ENCODE assay signal across 27 mouse cellular contexts in genomic region chr13:69631111-69631510, GRCm38 (mm10). TPM values are rescaled to one million over a fixed set of nuclear protein-coding genes. Genes with fewer than 3 reads are reported as not detected.
DNase-seq lines count a peak whose midpoint lies in the region; ATAC-seq and TF ChIP-seq lines count a peak whose summit lies in the region.
"Had no signal": no experiment of that assay in that cellular context is flagged by ENCODE, and none has a peak within 500 bp of the region (broad histone marks: within the 10 kb centered on the region; RNA-seq: fewer than 3 reads in every experiment).

No protein-coding gene starts in this region.

- no peaks in the 10 kb centered on the region for H3K4me1 ChIP-seq in heart, embryonic 10.5 days
- peaks cover 12% of the 10 kb centered on the region; the same call in 1 of the 2 replicates for H3K4me1 ChIP-seq in kidney, adult 2 months (ENCODE audit: control insufficient read depth, insufficient read depth, low read length)
- H3K4me1 ChIP-seq in kidney, embryonic 15.5 days, result no peaks in the 10 kb centered on the region
- peaks cover 20% of the 10 kb centered on the region for H3K4me1 ChIP-seq in liver, adult 2 months (ENCODE audit: control insufficient read depth, insufficient read depth, low read length)
- H3K4me1 ChIP-seq: embryonic facial prominence, embryonic 13.5 days; embryonic facial prominence, embryonic 15.5 days; forebrain, embryonic 10.5 days; forebrain, embryonic 12.5 days had no signal

- no peaks in the 10 kb centered on the region for H3K9me3 ChIP-seq in heart, embryonic 10.5 days
- no peaks in the 10 kb centered on the region for H3K9me3 ChIP-seq in kidney, embryonic 15.5 days (replicated peaks)
- H3K9me3 ChIP-seq: embryonic facial prominence, embryonic 13.5 days; embryonic facial prominence, embryonic 15.5 days; forebrain, embryonic 10.5 days; forebrain, embryonic 12.5 days; G1E had no signal

- TF ChIP-seq CTCF in kidney, adult 2 months (conservative IDR thresholded peaks at IDR 0.05; ENCODE audit: insufficient read depth, insufficient read length, low read depth, low read length), result no peak
- no peak for TF ChIP-seq CTCF in liver, adult 2 months (IDR thresholded peaks at IDR 0.05; ENCODE audit: low read depth, low read length)

- no peak overlapping the region for H3K27ac ChIP-seq in heart, embryonic 10.5 days
- H3K27ac ChIP-seq in kidney, adult 2 months (ENCODE audit: insufficient read depth, low read depth, low read length), result peak overlapping the region; percentile 4; the same call in 1 of the 2 replicates
- no peak overlapping the region for H3K27ac ChIP-seq in kidney, embryonic 15.5 days
- peak overlapping the region; percentile 88 for H3K27ac ChIP-seq in liver, adult 2 months (replicated peaks; ENCODE audit: insufficient read depth, low read depth, low read length)
- H3K27ac ChIP-seq: embryonic facial prominence, embryonic 13.5 days; embryonic facial prominence, embryonic 15.5 days; forebrain, embryonic 10.5 days; forebrain, embryonic 12.5 days had no signal

- H3K36me3 ChIP-seq in heart, embryonic 10.5 days, result peaks cover 100% of the 10 kb centered on the region
- peaks cover 3% of the 10 kb centered on the region for H3K36me3 ChIP-seq in kidney, adult 2 months (ENCODE audit: control insufficient read depth, insufficient read depth, low read length)
- H3K36me3 ChIP-seq in kidney, embryonic 15.5 days, result peaks cover 98% of the 10 kb centered on the region
- H3K36me3 ChIP-seq in liver, adult 2 months (ENCODE audit: control insufficient read depth, insufficient read depth, low read length), result peaks cover 72% of the 10 kb centered on the region

- no peak overlapping the region for H3K4me3 ChIP-seq in heart, embryonic 10.5 days
- H3K4me3 ChIP-seq in kidney, adult 2 months (ENCODE audit: insufficient read depth, low read depth, low read length), result no peak overlapping the region
- no peak overlapping the region for H3K4me3 ChIP-seq in kidney, embryonic 15.5 days (replicated peaks)
- H3K4me3 ChIP-seq in liver, adult 2 months (ENCODE audit: insufficient read depth, low read depth, low read length), result no peak overlapping the region
- H3K4me3 ChIP-seq: embryonic facial prominence, embryonic 13.5 days; embryonic facial prominence, embryonic 15.5 days; erythroblast, embryonic 14.5 days; forebrain, embryonic 10.5 days; forebrain, embryonic 12.5 days had no signal

- no peaks in the 10 kb centered on the region for H3K27me3 ChIP-seq in heart, embryonic 10.5 days (ENCODE audit: insufficient read depth, poor library complexity, severe bottlenecking)
- H3K27me3 ChIP-seq in kidney, adult 2 months (replicated peaks; ENCODE audit: control insufficient read depth, insufficient read depth, low read length), result no peaks in the 10 kb centered on the region
- no peaks in the 10 kb centered on the region for H3K27me3 ChIP-seq in kidney, embryonic 15.5 days
- H3K27me3 ChIP-seq in liver, adult 2 months (ENCODE audit: control insufficient read depth, insufficient read depth, low read length), result no peaks in the 10 kb centered on the region
- H3K27me3 ChIP-seq: CH12.LX; embryonic facial prominence, embryonic 13.5 days; embryonic facial prominence, embryonic 15.5 days; forebrain, embryonic 12.5 days had no signal

- TF ChIP-seq POLR2A in kidney, adult 2 months (IDR thresholded peaks at IDR 0.05; ENCODE audit: low read depth, low read length), result no peak
- no peak for TF ChIP-seq POLR2A in liver, adult 2 months (IDR thresholded peaks at IDR 0.05; ENCODE audit: extremely low read depth, insufficient read depth, low read length)

- H3K79me2 ChIP-seq in liver, adult 2 months (ENCODE audit: control insufficient read depth, insufficient read depth, low read length), result no peaks in the 10 kb centered on the region

- H3K4me2 ChIP-seq in kidney, embryonic 15.5 days, result no peak overlapping the region
- H3K4me2 ChIP-seq: embryonic facial prominence, embryonic 13.5 days; embryonic facial prominence, embryonic 15.5 days; forebrain, embryonic 12.5 days had no signal

- peak; percentile 42 for DNase-seq in heart, embryonic 10.5 days (ENCODE audit: low spot score)
- no peak for DNase-seq in heart, postnatal 25 days (ENCODE audit: low spot score)
- DNase-seq in kidney, adult 2 months, result peak; percentile 66
- DNase-seq in liver, adult 2 months (ENCODE audit: extremely low read depth, low read depth, low spot score), result peak; percentile 92
- DNase-seq in liver, result no peak
- DNase-seq: adrenal gland, adult 2 months; adrenal gland, postnatal 10 days; adrenal gland, postnatal 25 days; B cell, adult 2 months; cerebellum, adult 11 months; cerebellum, adult 18-20 months; cerebellum, adult 8-10 months; cerebellum, adult 9-11 months; cerebellum, postnatal 14 days; cerebellum, postnatal 36 days; embryo, embryonic 11 days had no signal

- no peak for ATAC-seq in kidney, embryonic 15.5 days (replicated peaks; ENCODE audit: low FRiP score)
- ATAC-seq: CD4-positive, CD25-positive, alpha-beta regulatory T cell, adult 4 months; forebrain, embryonic 14.5 days; forebrain, embryonic 16.5 days had no signal

- intact Hi-C loops in heart, postnatal 25 days (cut with DNase I), result no loop called here

- 94% methylated on average over 3 of the region's 3 CpGs for WGBS in heart, embryonic 10.5 days
- 62% methylated on average over 3 of the region's 3 CpGs for WGBS in kidney, adult 2 months
- WGBS in kidney, embryonic 15.5 days, result 93% methylated on average over 3 of the region's 3 CpGs
- WGBS in liver, adult 2 months, result 25% methylated on average over 3 of the region's 3 CpGs

- H3K9ac ChIP-seq in kidney, embryonic 15.5 days, result no peak overlapping the region
- H3K9ac ChIP-seq in liver, adult 2 months (ENCODE audit: low read depth, low read length), result peak overlapping the region; percentile 28; the same call in 1 of the 2 replicates
- H3K9ac ChIP-seq: embryonic facial prominence, embryonic 13.5 days; embryonic facial prominence, embryonic 15.5 days; forebrain, embryonic 12.5 days had no signal

RNA-seq across cellular contexts. Expression of gene Srd5a1, which starts 19.9 kb away (rescaled TPM):
- 8.5 and 12.0 TPM in 2 replicates for polyA plus RNA-seq in heart, embryonic 10.5 days (2016; fragmentation: Nextera tagmentation; extraction: Ambion mirVana)
- total RNA-seq in heart, postnatal 25 days (2021), result 1 to 10 TPM; 1.4 TPM
- polyA plus RNA-seq in kidney, adult 2 months (2012; rRNA removed), result 13.9 and 15.7 TPM in 2 replicates
- polyA plus RNA-seq in kidney, embryonic 15.5 days (2015; fragmentation: Nextera tagmentation; extraction: Ambion mirVana), result 22.9 and 26.5 TPM in 2 replicates
- total RNA-seq in liver, adult 2 months (2014; rRNA removed), result 83.6 and 86.4 TPM in 2 replicates
- 41.9 and 54.7 TPM in 2 replicates for polyA plus RNA-seq in liver, adult 2 months (2012; rRNA removed)

Comparison
In these comparisons a context has a peak if more than half of its experiments do, and no peak if none do; other contexts are left out.
1. DNase-seq: peak in heart, embryonic 10.5 days (single experiment), kidney, adult 2 months (single experiment) and liver, adult 2 months (single experiment); none in heart, postnatal 25 days (single experiment) and liver (single experiment).
2. H3K27ac ChIP-seq: peak in kidney, adult 2 months (single experiment) and liver, adult 2 months (single experiment); none in heart, embryonic 10.5 days (single experiment) and kidney, embryonic 15.5 days (single experiment).